In the genomic region with DNA sequence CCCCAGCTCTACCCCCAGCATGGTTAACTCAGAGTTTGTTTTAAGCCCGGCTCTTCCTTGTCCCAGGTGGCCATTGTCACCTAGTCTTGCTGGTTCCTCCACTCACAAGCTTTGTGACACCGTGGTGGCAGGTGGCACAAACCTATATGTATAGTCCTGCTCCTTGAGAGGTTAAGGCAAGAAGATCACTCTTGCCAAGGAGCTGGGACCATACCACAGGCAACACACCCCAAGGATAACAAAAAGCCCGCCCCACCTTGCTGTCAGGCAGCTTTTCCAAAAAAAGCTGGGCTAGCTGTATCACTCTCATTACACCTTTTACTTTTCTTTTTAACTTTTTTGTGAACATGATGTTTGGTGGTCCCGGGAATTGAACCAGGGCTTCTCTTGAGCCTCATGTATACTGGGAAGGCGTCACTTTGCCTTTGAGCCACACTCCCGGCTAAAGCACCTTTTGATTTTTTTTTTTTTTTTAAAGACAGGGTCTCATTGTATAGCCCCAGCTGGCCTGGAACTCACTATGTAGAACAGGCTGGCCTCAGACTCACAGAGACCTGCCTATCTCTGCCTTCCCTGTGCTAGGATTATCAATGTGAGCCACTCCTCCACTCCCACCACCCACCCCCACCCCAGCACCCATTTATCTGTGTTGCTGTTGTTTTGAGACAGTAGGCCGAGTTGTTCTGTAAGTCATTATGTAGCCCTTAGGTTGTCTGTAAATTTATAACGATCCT, we compare ENCODE assay signal across 18 mouse cellular contexts. TPM values are rescaled to one million over a fixed set of nuclear protein-coding genes. Genes with fewer than 3 reads are reported as not detected.
A peak's percentile ranks its signal among the peaks of the same experiment; 100 is the strongest.
DNase-seq lines count a peak whose midpoint lies in the region; ATAC-seq and TF ChIP-seq lines count a peak whose summit lies in the region.
"Had no signal": no experiment of that assay in that cellular context is flagged by ENCODE, and none has a peak within 500 bp of the region (broad histone marks: within the 10 kb centered on the region; RNA-seq: fewer than 3 reads in every experiment).

No protein-coding gene starts in this region.

- 56% methylated on average over 8 of the region's 8 CpGs for WGBS in heart, embryonic 11.5 days (ENCODE audit: insufficient replicate concordance)
- WGBS in heart, adult 2 months, result 88% methylated on average over 8 of the region's 8 CpGs
- WGBS in bone marrow, adult 2 months, result 62% methylated on average over 8 of the region's 8 CpGs
- WGBS in liver, embryonic 12.5 days (ENCODE audit: insufficient replicate concordance), result 31% methylated on average over 8 of the region's 8 CpGs
- WGBS in stomach, embryonic 15.5 days, result 68% methylated on average over 8 of the region's 8 CpGs

- no peaks in the 10 kb centered on the region for H3K79me2 ChIP-seq in heart, adult 2 months (replicated peaks; ENCODE audit: control insufficient read depth, insufficient read depth, low read length)

- DNase-seq in heart, adult 2 months, result no peak
- no peak for DNase-seq in gastrocnemius, adult 18-20 months (ENCODE audit: low spot score)
- DNase-seq in layer of hippocampus, adult 18-20 months (ENCODE audit: low spot score in 2 of 2), result no peak
- DNase-seq in retina, embryonic 14.5 days (ENCODE audit: low spot score), result no peak
- DNase-seq: adrenal gland, postnatal 25 days; cerebellum, adult 9-11 months; kidney, postnatal 10 days; lung, postnatal 14 days had no signal

- peak; percentile 91 for ATAC-seq in heart, embryonic 11.5 days (replicated peaks; ENCODE audit: insufficient number of reproducible peaks, low FRiP score, low TSS enrichment)
- ATAC-seq in liver, embryonic 12.5 days, result peak; percentile 98
- ATAC-seq in stomach, embryonic 15.5 days (ENCODE audit: insufficient read depth, low FRiP score, low read depth), result peak; percentile 72; the same call in 1 of the 2 replicates
- ATAC-seq: activated CD4-positive, CD25-positive, alpha-beta regulatory T cell, adult 4 months; forebrain, embryonic 13.5 days; intestine, postnatal 0 days; Patski had no signal

- H3K27ac ChIP-seq in heart, embryonic 11.5 days (ENCODE audit: low read depth, low read length), result peak overlapping the region; percentile 71
- H3K27ac ChIP-seq in heart, adult 2 months, result no peak overlapping the region
- H3K27ac ChIP-seq in bone marrow, adult 2 months (ENCODE audit: control insufficient read depth, insufficient read depth, low read depth, low read length, poor library complexity), result peak overlapping the region; percentile 61
- peak overlapping the region; percentile 91 for H3K27ac ChIP-seq in liver, embryonic 12.5 days
- H3K27ac ChIP-seq in stomach, embryonic 15.5 days, result no peak overlapping the region
- H3K27ac ChIP-seq: forebrain, embryonic 13.5 days; hindbrain, embryonic 15.5 days had no signal

- TF ChIP-seq EP300 in heart, adult 2 months (IDR thresholded peaks at IDR 0.05; ENCODE audit: insufficient read depth, low read depth, low read length), result no peak

- no peak overlapping the region for H3K4me3 ChIP-seq in heart, embryonic 11.5 days (ENCODE audit: low read depth, low read length)
- H3K4me3 ChIP-seq in heart, adult 2 months, result no peak overlapping the region
- no peak overlapping the region for H3K4me3 ChIP-seq in bone marrow, adult 2 months (replicated peaks; ENCODE audit: control insufficient read depth, low read depth, low read length)
- peak overlapping the region; percentile 15 for H3K4me3 ChIP-seq in liver, embryonic 12.5 days
- no peak overlapping the region for H3K4me3 ChIP-seq in stomach, embryonic 15.5 days (replicated peaks)
- H3K4me3 ChIP-seq: forebrain, embryonic 13.5 days; hindbrain, embryonic 15.5 days had no signal

- H3K9ac ChIP-seq in heart, embryonic 11.5 days (ENCODE audit: low read depth, low read length), result 0 out of 2 replicates have a peak overlapping the region, but pooled peaks have one; percentile 5
- no peak overlapping the region for H3K9ac ChIP-seq in heart, adult 2 months (ENCODE audit: low read depth, low read length)
- peak overlapping the region; percentile 63 for H3K9ac ChIP-seq in liver, embryonic 12.5 days
- no peak overlapping the region for H3K9ac ChIP-seq in stomach, embryonic 15.5 days
- H3K9ac ChIP-seq: forebrain, embryonic 13.5 days; hindbrain, embryonic 15.5 days had no signal

- TF ChIP-seq CTCF in heart, adult 2 months (IDR thresholded peaks at IDR 0.05), result no peak
- TF ChIP-seq CTCF in bone marrow, adult 2 months (IDR thresholded peaks at IDR 0.05; ENCODE audit: control insufficient read depth, insufficient read depth, low read length), result no peak

- no peaks in the 10 kb centered on the region for H3K27me3 ChIP-seq in heart, embryonic 11.5 days (ENCODE audit: control insufficient read depth, insufficient read depth, low read length)
- no peaks in the 10 kb centered on the region for H3K27me3 ChIP-seq in heart, adult 2 months (ENCODE audit: control insufficient read depth, insufficient read depth, low read length)
- H3K27me3 ChIP-seq in liver, embryonic 12.5 days (replicated peaks), result no peaks in the 10 kb centered on the region
- H3K27me3 ChIP-seq in stomach, embryonic 15.5 days (replicated peaks), result no peaks in the 10 kb centered on the region
- H3K27me3 ChIP-seq: CH12.LX; forebrain, embryonic 13.5 days; hindbrain, embryonic 15.5 days; Patski had no signal

- peak overlapping the region; percentile 22; the same call in 1 of the 2 replicates for H3K4me2 ChIP-seq in heart, embryonic 11.5 days
- peak overlapping the region; percentile 56 for H3K4me2 ChIP-seq in liver, embryonic 12.5 days
- no peak overlapping the region for H3K4me2 ChIP-seq in stomach, embryonic 15.5 days
- H3K4me2 ChIP-seq: forebrain, embryonic 13.5 days; hindbrain, embryonic 15.5 days had no signal

- no peaks in the 10 kb centered on the region for H3K36me3 ChIP-seq in heart, embryonic 11.5 days (ENCODE audit: control insufficient read depth, insufficient read depth, low read length)
- no peaks in the 10 kb centered on the region for H3K36me3 ChIP-seq in heart, adult 2 months (ENCODE audit: control insufficient read depth, insufficient read depth, low read length)
- no peaks in the 10 kb centered on the region for H3K36me3 ChIP-seq in liver, embryonic 12.5 days
- no peaks in the 10 kb centered on the region for H3K36me3 ChIP-seq in stomach, embryonic 15.5 days
- H3K36me3 ChIP-seq: hindbrain, embryonic 15.5 days had no signal

- intact Hi-C loops in heart, adult 2 months (cut with DNase I), result no loop called here

- TF ChIP-seq POLR2A in heart, adult 2 months (IDR thresholded peaks at IDR 0.05; ENCODE audit: insufficient read depth, low read depth, low read length), result no peak
- no peak for TF ChIP-seq POLR2A in bone marrow, adult 2 months (IDR thresholded peaks at IDR 0.05; ENCODE audit: borderline replicate concordance, control insufficient read depth, low read depth, low read length)

- no peaks in the 10 kb centered on the region for H3K9me3 ChIP-seq in heart, embryonic 11.5 days (replicated peaks; ENCODE audit: control insufficient read depth, low read length)
- H3K9me3 ChIP-seq in liver, embryonic 12.5 days (replicated peaks), result no peaks in the 10 kb centered on the region
- no peaks in the 10 kb centered on the region for H3K9me3 ChIP-seq in stomach, embryonic 15.5 days
- H3K9me3 ChIP-seq: forebrain, embryonic 13.5 days; hindbrain, embryonic 15.5 days had no signal

- no peaks in the 10 kb centered on the region; the same call in 1 of the 2 replicates for H3K4me1 ChIP-seq in heart, embryonic 11.5 days (ENCODE audit: control insufficient read depth, insufficient read depth, low read length)
- H3K4me1 ChIP-seq in heart, adult 2 months (ENCODE audit: control insufficient read depth, insufficient read depth, low read length), result no peaks in the 10 kb centered on the region
- no peaks in the 10 kb centered on the region; the same call in 1 of the 2 replicates for H3K4me1 ChIP-seq in bone marrow, adult 2 months (ENCODE audit: control insufficient read depth, insufficient read depth, low read length)
- H3K4me1 ChIP-seq in liver, embryonic 12.5 days, result peaks cover 49% of the 10 kb centered on the region
- 0 out of 2 replicates have a peak, but pooled peaks cover 2% of the 10 kb centered on the region for H3K4me1 ChIP-seq in stomach, embryonic 15.5 days

RNA-seq across cellular contexts. Expression of gene Jarid2, which starts 19.4 kb away (rescaled TPM):
- polyA plus RNA-seq in heart, embryonic 11.5 days (2014; fragmentation: Nextera tagmentation; extraction: Ambion mirVana), result 20.1 and 22.4 TPM in 2 replicates
- total RNA-seq in heart, adult 2 months (2021), result 10 to 100 TPM; 20.2 to 24.5 TPM
- polyA plus RNA-seq in heart, adult 2 months (2012; rRNA removed), result 7.3 and 11.5 TPM in 2 replicates
- polyA plus RNA-seq in bone marrow, adult 2 months (2011; ENCODE audit: insufficient read depth, insufficient read length, low replicate concordance, missing spikeins), result 30.0 and 36.0 TPM in 2 replicates
- polyA plus RNA-seq in liver, embryonic 12.5 days (2016; fragmentation: Nextera tagmentation; extraction: Ambion mirVana), result 18.0 and 21.0 TPM in 2 replicates
- polyA plus RNA-seq in stomach, embryonic 15.5 days (2015; fragmentation: Nextera tagmentation; extraction: Ambion mirVana), result 24.4 and 24.8 TPM in 2 replicates
- total RNA-seq in gastrocnemius, adult 18-20 months (2021), result 10 to 100 TPM; 17.4 to 20.0 TPM
- total RNA-seq in layer of hippocampus, adult 18-20 months (2021), result 10 to 100 TPM; 26.1 to 29.3 TPM

Comparison
In these comparisons a context has a peak if more than half of its experiments do, and no peak if none do; other contexts are left out.
1. H3K27ac ChIP-seq: peak in heart, embryonic 11.5 days (single experiment), bone marrow, adult 2 months (single experiment) and liver, embryonic 12.5 days (single experiment); none in heart, adult 2 months (single experiment) and stomach, embryonic 15.5 days (single experiment).
2. H3K9ac ChIP-seq: peak in heart, embryonic 11.5 days (single experiment) and liver, embryonic 12.5 days (single experiment); none in heart, adult 2 months (single experiment) and stomach, embryonic 15.5 days (single experiment).
3. Peak in every context shown above with its lines, with median percentiles within 50 percentile points of each other: ATAC-seq.